Comparison of ENCODE assay signal across 8 mouse cellular contexts in the genomic region with DNA sequence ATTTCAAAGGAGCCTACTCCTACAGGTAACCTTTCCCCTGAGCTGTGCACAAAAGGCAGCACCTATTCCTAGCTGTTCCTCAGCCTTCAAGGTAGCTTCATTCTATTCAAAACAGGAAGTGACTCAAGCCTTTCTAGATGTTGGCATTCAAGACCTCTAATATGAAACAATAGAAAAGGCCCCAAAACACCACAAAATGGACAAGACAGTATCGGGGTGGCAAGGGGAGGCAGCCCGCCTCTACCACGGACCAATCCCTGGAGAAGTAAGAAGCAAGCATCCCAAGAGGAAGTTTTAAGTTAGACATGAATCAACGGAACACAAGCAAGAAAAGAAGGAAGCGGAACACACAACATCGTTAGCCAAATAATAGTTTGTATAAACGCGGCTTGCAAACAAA. TPM values are rescaled to one million over a fixed set of nuclear protein-coding genes. Genes with fewer than 3 reads are reported as not detected.
DNase-seq lines count a peak whose midpoint lies in the region; ATAC-seq and TF ChIP-seq lines count a peak whose summit lies in the region.

No protein-coding gene starts in this region.

- no peak for TF ChIP-seq CTCF in gastrocnemius, adult 2 months (IDR thresholded peaks at IDR 0.05)

- H3K36me3 ChIP-seq in hindbrain, embryonic 11.5 days (ENCODE audit: control insufficient read depth, insufficient read depth, low read length) = no peaks in the 10 kb centered on the region
- H3K36me3 ChIP-seq in midbrain, embryonic 13.5 days = no peaks in the 10 kb centered on the region

- peak overlapping the region; percentile 61 for H3K4me2 ChIP-seq in hindbrain, embryonic 11.5 days (replicated peaks; ENCODE audit: low read depth, low read length)
- H3K4me2 ChIP-seq in midbrain, embryonic 13.5 days (replicated peaks) = peak overlapping the region; percentile 91

- H3K4me3 ChIP-seq in gastrocnemius, adult 2 months = peak overlapping the region; percentile 99
- peak overlapping the region; percentile 77 for H3K4me3 ChIP-seq in hindbrain, embryonic 11.5 days (ENCODE audit: low read depth, low read length)
- peak overlapping the region; percentile 99 for H3K4me3 ChIP-seq in midbrain, embryonic 13.5 days (replicated peaks)

- 0 out of 2 replicates have a peak overlapping the region, but pooled peaks have one; percentile 23 for H3K9ac ChIP-seq in hindbrain, embryonic 11.5 days (ENCODE audit: low read depth, low read length)
- H3K9ac ChIP-seq in midbrain, embryonic 13.5 days (replicated peaks) = 0 out of 2 replicates have a peak overlapping the region, but pooled peaks have one; percentile 23

- H3K27ac ChIP-seq in gastrocnemius, adult 2 months = peak overlapping the region; percentile 99
- no peak overlapping the region for H3K27ac ChIP-seq in hindbrain, embryonic 11.5 days (ENCODE audit: low read depth, low read length)
- no peak overlapping the region for H3K27ac ChIP-seq in midbrain, embryonic 13.5 days

- DNase-seq in gastrocnemius, adult 2 months = no peak
- no peak for DNase-seq in gastrocnemius, adult 18-20 months (ENCODE audit: low spot score)
- DNase-seq in T-cell, adult 2 months (ENCODE audit: low spot score) = peak; percentile 22
- DNase-seq in hindbrain, embryonic 11.5 days (ENCODE audit: low spot score) = no peak
- no peak for DNase-seq in layer of hippocampus, postnatal 14 days (ENCODE audit: low spot score in 2 of 2)
- no peak for DNase-seq in gastrocnemius, postnatal 36 days
- no peak for DNase-seq in cerebellum, postnatal 10 days

- WGBS in hindbrain, embryonic 11.5 days = 81% methylated on average over 8 of the region's 8 CpGs
- whole genome bisulfite sequencing in midbrain, embryonic 13.5 days = 78% methylated on average over 8 of the region's 8 CpGs

- no peaks in the 10 kb centered on the region for H3K27me3 ChIP-seq in hindbrain, embryonic 11.5 days (ENCODE audit: control insufficient read depth, insufficient read depth, low read length)
- no peaks in the 10 kb centered on the region for H3K27me3 ChIP-seq in midbrain, embryonic 13.5 days

- intact Hi-C loops in gastrocnemius, adult 2 months (cut with DNase I) = loop anchor here (5.0 kb wide), 2 partner anchors 34 to 36 kb away; no protein-coding TSS in a partner anchor
- intact Hi-C loops in gastrocnemius, postnatal 36 days (cut with DNase I) = no loop called here

- H3K4me1 ChIP-seq in hindbrain, embryonic 11.5 days (replicated peaks; ENCODE audit: control insufficient read depth, insufficient read depth, low read length) = peaks cover 5% of the 10 kb centered on the region; the same call in 1 of the 2 replicates
- H3K4me1 ChIP-seq in midbrain, embryonic 13.5 days (replicated peaks) = peaks cover 43% of the 10 kb centered on the region

- ATAC-seq in hindbrain, embryonic 11.5 days (ENCODE audit: low FRiP score) = no peak
- ATAC-seq in midbrain, embryonic 13.5 days = no peak

- no peaks in the 10 kb centered on the region for H3K9me3 ChIP-seq in hindbrain, embryonic 11.5 days (ENCODE audit: control insufficient read depth, low read length)
- H3K9me3 ChIP-seq in midbrain, embryonic 13.5 days = no peaks in the 10 kb centered on the region

RNA-seq across cellular contexts. Expression of gene Ankrd13a, which starts 2.7 kb away (rescaled TPM):
- 10 to 100 TPM; 15.4 to 19.6 TPM for total RNA-seq in gastrocnemius, adult 2 months (2021)
- total RNA-seq in gastrocnemius, adult 18-20 months (2021) = 10 to 100 TPM; 16.1 to 17.3 TPM
- 71.0 and 71.7 TPM in 2 replicates for polyA plus RNA-seq in hindbrain, embryonic 11.5 days (2014; fragmentation: Nextera tagmentation; extraction: Ambion mirVana)
- 34.9 and 48.3 TPM in 2 replicates for polyA plus RNA-seq in midbrain, embryonic 13.5 days (2015; fragmentation: Nextera tagmentation; extraction: Ambion mirVana)
- total RNA-seq in layer of hippocampus, postnatal 14 days (2021) = 10 to 100 TPM; 41.7 to 42.3 TPM
- 10 to 100 TPM; 18.8 to 21.4 TPM for total RNA-seq in gastrocnemius, postnatal 36 days (2021)

RNA-seq across cellular contexts. Expression of gene Git2, which starts 3.5 kb away (rescaled TPM):
- 10 to 100 TPM; 17.3 to 20.1 TPM for total RNA-seq in gastrocnemius, adult 2 months (2021)
- 10 to 100 TPM; 13.3 to 16.2 TPM for total RNA-seq in gastrocnemius, adult 18-20 months (2021)
- 36.3 and 42.2 TPM in 2 replicates for polyA plus RNA-seq in hindbrain, embryonic 11.5 days (2014; fragmentation: Nextera tagmentation; extraction: Ambion mirVana)
- polyA plus RNA-seq in midbrain, embryonic 13.5 days (2015; fragmentation: Nextera tagmentation; extraction: Ambion mirVana) = 41.5 and 49.8 TPM in 2 replicates
- 10 to 100 TPM; 41.1 to 48.5 TPM for total RNA-seq in layer of hippocampus, postnatal 14 days (2021)
- 10 to 100 TPM; 15.9 to 17.4 TPM for total RNA-seq in gastrocnemius, postnatal 36 days (2021)

RNA-seq across cellular contexts. Expression of gene 1500011B03Rik, which starts 51.5 kb away (rescaled TPM):
- 1 to 10 TPM; 3.9 to 4.6 TPM for total RNA-seq in gastrocnemius, adult 2 months (2021)
- total RNA-seq in gastrocnemius, adult 18-20 months (2021) = 1 to 10 TPM; 3.4 to 4.0 TPM
- 163 and 167 TPM in 2 replicates for polyA plus RNA-seq in hindbrain, embryonic 11.5 days (2014; fragmentation: Nextera tagmentation; extraction: Ambion mirVana)
- 225 and 235 TPM in 2 replicates for polyA plus RNA-seq in midbrain, embryonic 13.5 days (2015; fragmentation: Nextera tagmentation; extraction: Ambion mirVana)
- 100 to 1,000 TPM; 148 to 161 TPM for total RNA-seq in layer of hippocampus, postnatal 14 days (2021)
- total RNA-seq in gastrocnemius, postnatal 36 days (2021) = 1 to 10 TPM; 4.9 to 5.2 TPM

Comparison
In these comparisons a context has a peak if more than half of its experiments do, and no peak if none do; other contexts are left out.
1. RNA of gene 1500011B03Rik, which starts 51.5 kb away (total RNA-seq): 148 to 161 TPM in layer of hippocampus, postnatal 14 days; 4.9 to 5.2 TPM in gastrocnemius, postnatal 36 days, 3.9 to 4.6 TPM in gastrocnemius, adult 2 months and 3.4 to 4.0 TPM in gastrocnemius, adult 18-20 months; every median in the first group is over 10 times any median in the second.
2. Peak in every context shown above with its lines, with median percentiles within 50 percentile points of each other: H3K4me3 ChIP-seq.